ENCODE assay signal across 7 mouse cellular contexts in the genomic region with DNA sequence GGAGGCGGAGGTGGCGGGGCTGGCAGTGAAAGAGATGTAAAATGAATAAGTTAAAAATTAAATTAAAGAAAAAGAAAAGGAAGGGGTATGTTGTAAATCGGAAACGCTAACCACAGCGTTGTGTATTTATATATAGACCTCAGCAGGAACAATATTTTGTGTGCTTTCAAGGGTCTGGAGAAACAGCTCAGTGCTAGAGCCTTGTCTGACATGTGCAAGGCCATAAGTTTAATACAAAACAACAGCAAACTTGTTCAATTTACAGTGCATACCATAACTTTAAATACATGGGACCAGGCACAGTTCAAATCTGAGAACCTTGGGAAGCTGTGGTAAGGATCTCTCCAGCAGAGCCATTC. TPM values are rescaled to one million over a fixed set of nuclear protein-coding genes. Genes with fewer than 3 reads are reported as not detected.
DNase-seq lines count a peak whose midpoint lies in the region; ATAC-seq lines count a peak whose summit lies in the region.

No protein-coding gene starts in this region.

- no peak overlapping the region for H3K27ac ChIP-seq in lung, embryonic 16.5 days (ENCODE audit: low read length)
- peak overlapping the region; percentile 22 for H3K27ac ChIP-seq in embryonic facial prominence, embryonic 14.5 days (replicated peaks; ENCODE audit: low read depth, low read length)
- H3K27ac ChIP-seq in limb, embryonic 10.5 days, result peak overlapping the region; percentile 80; the same call in 1 of the 2 replicates
- H3K27ac ChIP-seq in stomach, embryonic 15.5 days, result peak overlapping the region; percentile 8; the same call in 1 of the 2 replicates

- H3K9ac ChIP-seq in lung, embryonic 16.5 days (ENCODE audit: low read length), result peak overlapping the region; percentile 47
- peak overlapping the region; percentile 84 for H3K9ac ChIP-seq in embryonic facial prominence, embryonic 14.5 days (ENCODE audit: low read depth, low read length)
- H3K9ac ChIP-seq in stomach, embryonic 15.5 days, result no peak overlapping the region

- peaks cover 9% of the 10 kb centered on the region for H3K36me3 ChIP-seq in lung, embryonic 16.5 days (ENCODE audit: control insufficient read depth, insufficient read depth, low read length)
- peaks cover 23% of the 10 kb centered on the region for H3K36me3 ChIP-seq in embryonic facial prominence, embryonic 14.5 days (ENCODE audit: control insufficient read depth, insufficient read depth, low read length)
- peaks cover 30% of the 10 kb centered on the region for H3K36me3 ChIP-seq in limb, embryonic 10.5 days
- peaks cover 17% of the 10 kb centered on the region for H3K36me3 ChIP-seq in stomach, embryonic 15.5 days

- ATAC-seq in lung, embryonic 16.5 days (ENCODE audit: low read depth), result peak; percentile 16
- ATAC-seq in embryonic facial prominence, embryonic 14.5 days (ENCODE audit: low read depth), result peak; percentile 30
- no peak for ATAC-seq in stomach, embryonic 15.5 days (ENCODE audit: insufficient read depth, low FRiP score, low read depth)
- no peak for ATAC-seq in megakaryocyte-erythroid progenitor cell, adult 5-6 weeks (replicated peaks; ENCODE audit: low FRiP score, low TSS enrichment, poor library complexity, severe bottlenecking)

- peak overlapping the region; percentile 77 for H3K4me3 ChIP-seq in lung, embryonic 16.5 days (ENCODE audit: low read length)
- peak overlapping the region; percentile 78 for H3K4me3 ChIP-seq in embryonic facial prominence, embryonic 14.5 days (ENCODE audit: low read depth, low read length)
- H3K4me3 ChIP-seq in limb, embryonic 10.5 days, result peak overlapping the region; percentile 74
- H3K4me3 ChIP-seq in stomach, embryonic 15.5 days (replicated peaks), result peak overlapping the region; percentile 82

- WGBS in lung, embryonic 16.5 days, result under 1% methylated on average over 5 of the region's 5 CpGs
- 2% methylated on average over 5 of the region's 5 CpGs for WGBS in embryonic facial prominence, embryonic 14.5 days
- 5% methylated on average over 5 of the region's 5 CpGs for WGBS in limb, embryonic 10.5 days
- WGBS in stomach, embryonic 15.5 days, result 1% methylated on average over 5 of the region's 5 CpGs

- H3K4me1 ChIP-seq in lung, embryonic 16.5 days (replicated peaks; ENCODE audit: control insufficient read depth, insufficient read depth, low read length), result peaks cover 13% of the 10 kb centered on the region
- 0 out of 2 replicates have a peak, but pooled peaks cover 10% of the 10 kb centered on the region for H3K4me1 ChIP-seq in embryonic facial prominence, embryonic 14.5 days (ENCODE audit: control insufficient read depth, insufficient read depth, low read length)
- H3K4me1 ChIP-seq in limb, embryonic 10.5 days, result peaks cover 18% of the 10 kb centered on the region
- peaks cover 12% of the 10 kb centered on the region for H3K4me1 ChIP-seq in stomach, embryonic 15.5 days

- DNase-seq in lung, postnatal 25 days (ENCODE audit: low spot score), result no peak
- DNase-seq in embryonic facial prominence, embryonic 14.5 days (ENCODE audit: low spot score), result no peak
- no peak for DNase-seq in limb, embryonic 10.5 days (ENCODE audit: low spot score)
- DNase-seq in layer of hippocampus, postnatal 14 days (ENCODE audit: low spot score in 2 of 2), result no peak

- no peaks in the 10 kb centered on the region for H3K9me3 ChIP-seq in lung, embryonic 16.5 days (ENCODE audit: control insufficient read depth, low read length)
- H3K9me3 ChIP-seq in embryonic facial prominence, embryonic 14.5 days (ENCODE audit: control insufficient read depth, low read length), result no peaks in the 10 kb centered on the region
- H3K9me3 ChIP-seq in limb, embryonic 10.5 days (replicated peaks), result no peaks in the 10 kb centered on the region
- no peaks in the 10 kb centered on the region for H3K9me3 ChIP-seq in stomach, embryonic 15.5 days

- H3K27me3 ChIP-seq in lung, embryonic 16.5 days (ENCODE audit: control insufficient read depth, insufficient read depth, low read depth, low read length), result no peaks in the 10 kb centered on the region
- no peaks in the 10 kb centered on the region for H3K27me3 ChIP-seq in embryonic facial prominence, embryonic 14.5 days (replicated peaks; ENCODE audit: control insufficient read depth, insufficient read depth, low read length)
- H3K27me3 ChIP-seq in limb, embryonic 10.5 days (ENCODE audit: low read depth, poor library complexity, severe bottlenecking), result no peaks in the 10 kb centered on the region
- H3K27me3 ChIP-seq in stomach, embryonic 15.5 days (replicated peaks), result no peaks in the 10 kb centered on the region

- peak overlapping the region; percentile 72 for H3K4me2 ChIP-seq in lung, embryonic 16.5 days (ENCODE audit: low read depth, low read length)
- H3K4me2 ChIP-seq in embryonic facial prominence, embryonic 14.5 days (ENCODE audit: low read depth, low read length), result peak overlapping the region; percentile 83
- H3K4me2 ChIP-seq in stomach, embryonic 15.5 days, result peak overlapping the region; percentile 60

RNA-seq across cellular contexts. Expression of a gene that starts 0.5 kb away (rescaled TPM):
- 22.6 and 24.8 TPM in 2 replicates for polyA plus RNA-seq in lung, embryonic 16.5 days (2015; fragmentation: Nextera tagmentation; extraction: Ambion mirVana)
- 6.6 and 8.5 TPM in 2 replicates for polyA plus RNA-seq in embryonic facial prominence, embryonic 14.5 days (2014; fragmentation: Nextera tagmentation; extraction: Ambion mirVana)
- 37.2 and 40.6 TPM in 2 replicates for polyA plus RNA-seq in limb, embryonic 10.5 days (2016; fragmentation: Nextera tagmentation; extraction: Ambion mirVana)
- polyA plus RNA-seq in stomach, embryonic 15.5 days (2015; fragmentation: Nextera tagmentation; extraction: Ambion mirVana), result 22.0 and 23.4 TPM in 2 replicates
- total RNA-seq in layer of hippocampus, postnatal 14 days (2021), result 1 to 10 TPM; 6.6 to 7.9 TPM
- total RNA-seq in megakaryocyte-erythroid progenitor cell, adult 5-6 weeks (2014; fragmentation: Nextera tagmentation), result 21.2 and 23.4 TPM in 2 replicates
- 8.2 and 16.3 TPM in 2 replicates for total RNA-seq in megakaryocyte-erythroid progenitor cell, adult 5-6 weeks (2017)

RNA-seq across cellular contexts. Expression of a gene that starts 41.9 kb away (rescaled TPM):
- polyA plus RNA-seq in lung, embryonic 16.5 days (2015; fragmentation: Nextera tagmentation; extraction: Ambion mirVana), result 20.1 and 20.8 TPM in 2 replicates
- polyA plus RNA-seq in embryonic facial prominence, embryonic 14.5 days (2014; fragmentation: Nextera tagmentation; extraction: Ambion mirVana), result 18.2 and 18.6 TPM in 2 replicates
- 22.8 and 27.9 TPM in 2 replicates for polyA plus RNA-seq in limb, embryonic 10.5 days (2016; fragmentation: Nextera tagmentation; extraction: Ambion mirVana)
- 21.1 and 22.6 TPM in 2 replicates for polyA plus RNA-seq in stomach, embryonic 15.5 days (2015; fragmentation: Nextera tagmentation; extraction: Ambion mirVana)
- 10 to 100 TPM in 1 of 2 experiments, 1 to 10 TPM in 1; 9.3 to 10.5 TPM for total RNA-seq in layer of hippocampus, postnatal 14 days (2021)
- 67.0 and 72.8 TPM in 2 replicates for total RNA-seq in megakaryocyte-erythroid progenitor cell, adult 5-6 weeks (2014; fragmentation: Nextera tagmentation)
- total RNA-seq in megakaryocyte-erythroid progenitor cell, adult 5-6 weeks (2017), result 19.5 and 26.5 TPM in 2 replicates

RNA-seq across cellular contexts. Expression of a gene that starts 46.1 kb away (rescaled TPM):
- 10.6 and 12.3 TPM in 2 replicates for polyA plus RNA-seq in lung, embryonic 16.5 days (2015; fragmentation: Nextera tagmentation; extraction: Ambion mirVana)
- 6.2 and 6.4 TPM in 2 replicates for polyA plus RNA-seq in embryonic facial prominence, embryonic 14.5 days (2014; fragmentation: Nextera tagmentation; extraction: Ambion mirVana)
- 10.9 and 11.7 TPM in 2 replicates for polyA plus RNA-seq in limb, embryonic 10.5 days (2016; fragmentation: Nextera tagmentation; extraction: Ambion mirVana)
- polyA plus RNA-seq in stomach, embryonic 15.5 days (2015; fragmentation: Nextera tagmentation; extraction: Ambion mirVana), result 14.2 TPM in 2 replicates
- total RNA-seq in layer of hippocampus, postnatal 14 days (2021), result 10 to 100 TPM; 14.3 to 17.9 TPM
- 7.3 and 9.3 TPM in 2 replicates for total RNA-seq in megakaryocyte-erythroid progenitor cell, adult 5-6 weeks (2014; fragmentation: Nextera tagmentation)
- total RNA-seq in megakaryocyte-erythroid progenitor cell, adult 5-6 weeks (2017), result 2.6 and 3.8 TPM in 2 replicates

Comparison
In these comparisons a context has a peak if more than half of its experiments do, and no peak if none do; other contexts are left out.
1. ATAC-seq: peak in lung, embryonic 16.5 days (single experiment) and embryonic facial prominence, embryonic 14.5 days (single experiment); none in stomach, embryonic 15.5 days (single experiment) and megakaryocyte-erythroid progenitor cell, adult 5-6 weeks (single experiment).
2. Peak in every context shown above with its lines, with median percentiles within 50 percentile points of each other: H3K4me2 ChIP-seq and H3K4me3 ChIP-seq.